Mouse (Mus musculus): ENCODE results near the gene Srrd.

The Srrd gene

GRCm38 (mm10) chr5:112342463-112343204 is at the start of gene Srrd, which contains the start of gene Hps4:
Gene Srrd, minus strand, starts transcription at chr5:112343040.
Gene Hps4, plus strand, starts transcription at chr5:112343083.
- peak; percentile 91 for DNase-seq

- DNase-seq, result peak; percentile 20
These were observed 49.0 kb upstream of the Srrd start for GRCm38 (mm10) chr5:112391676-112392323.

DNA sequence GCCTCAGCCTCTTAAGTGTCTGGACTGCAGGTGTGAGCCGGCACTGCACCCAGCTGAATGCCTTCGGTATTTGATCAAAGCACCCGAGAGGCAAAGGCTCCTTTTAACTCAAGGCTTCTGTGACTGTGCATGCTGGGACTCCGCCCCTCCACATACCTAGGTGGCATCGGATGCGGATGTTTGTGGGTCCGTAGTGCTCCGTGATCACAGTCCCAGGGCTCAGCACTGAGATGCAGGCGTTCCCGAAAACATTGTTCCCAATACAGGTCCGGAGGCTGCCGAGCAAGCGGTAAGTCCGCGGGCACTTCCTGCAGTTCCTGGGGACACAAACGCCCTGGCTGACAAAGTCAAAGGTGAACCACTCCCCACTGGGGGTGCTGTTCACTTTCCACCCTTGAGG is 48.2 kb upstream of the Srrd start:
- DNase-seq, result peak; percentile 5

GRCm38 (mm10) chr5:112389352-112389751 is 46.5 kb upstream of the Srrd start:
- no peak for DNase-seq

- no peak for DNase-seq
These were observed 43.1 kb upstream of the Srrd start for GRCm38 (mm10) chr5:112385973-112386372.

- no peak for DNase-seq
These were observed 42.1 kb upstream of the Srrd start for GRCm38 (mm10) chr5:112384805-112385472.

GRCm38 (mm10) chr5:112382641-112383330 is 39.9 kb upstream of the Srrd start:
- no peak for DNase-seq

GRCm38 (mm10) chr5:112382042-112382441 is 39.2 kb upstream of the Srrd start:
- DNase-seq, result no peak

- DNase-seq, result no peak
These were observed 38.3 kb upstream of the Srrd start for GRCm38 (mm10) chr5:112381154-112381553.

DNA sequence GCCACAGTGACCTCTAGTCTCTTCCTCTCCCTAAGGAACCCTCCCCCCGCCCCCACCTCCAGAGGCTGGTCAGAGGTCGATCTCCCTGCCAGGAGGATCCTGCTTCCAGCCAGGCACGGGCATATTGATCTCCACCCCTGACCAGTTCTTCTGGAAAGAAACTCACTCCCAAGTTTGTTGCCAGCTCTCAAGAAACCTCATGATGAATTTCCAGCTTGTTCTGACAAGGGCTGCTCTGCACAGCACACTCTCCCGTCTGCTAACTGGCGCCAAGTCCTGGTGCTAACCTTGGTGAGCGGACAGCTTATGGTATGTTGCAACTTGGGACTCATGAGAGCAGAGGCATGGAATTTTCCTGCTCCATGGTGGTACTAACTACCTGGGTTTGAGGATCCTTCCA is 35.9 kb upstream of the Srrd start:
- no peak for DNase-seq

DNA sequence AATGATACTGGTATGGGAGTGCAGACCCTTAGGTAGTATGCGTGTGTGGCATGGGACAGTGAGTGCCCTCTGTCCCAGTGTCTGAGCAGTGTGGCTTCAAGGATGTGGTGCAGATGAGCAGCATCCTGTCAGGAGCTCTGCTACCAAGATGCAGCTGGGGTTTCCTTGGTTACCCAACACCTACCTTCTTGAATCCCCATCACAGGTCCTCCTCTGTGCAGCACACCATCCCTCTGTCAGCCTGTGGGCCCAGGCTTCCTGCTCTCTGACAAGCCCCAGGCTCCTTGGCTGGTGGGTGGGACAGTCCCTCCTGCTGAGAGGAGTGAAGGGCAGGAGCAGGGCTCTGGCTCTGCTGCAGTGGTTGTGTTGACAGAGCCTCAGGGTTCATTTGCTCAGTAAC is 34.5 kb upstream of the Srrd start:
- DNase-seq, result no peak

GRCm38 (mm10) chr5:112376111-112376510 is 33.3 kb upstream of the Srrd start:
- no peak for DNase-seq

- peak; percentile 48 for DNase-seq
These were observed 29.1 kb upstream of the Srrd start for GRCm38 (mm10) chr5:112371933-112372332.

GRCm38 (mm10) chr5:112370236-112370813 is 27.5 kb upstream of the Srrd start:
- no peak for DNase-seq

DNA sequence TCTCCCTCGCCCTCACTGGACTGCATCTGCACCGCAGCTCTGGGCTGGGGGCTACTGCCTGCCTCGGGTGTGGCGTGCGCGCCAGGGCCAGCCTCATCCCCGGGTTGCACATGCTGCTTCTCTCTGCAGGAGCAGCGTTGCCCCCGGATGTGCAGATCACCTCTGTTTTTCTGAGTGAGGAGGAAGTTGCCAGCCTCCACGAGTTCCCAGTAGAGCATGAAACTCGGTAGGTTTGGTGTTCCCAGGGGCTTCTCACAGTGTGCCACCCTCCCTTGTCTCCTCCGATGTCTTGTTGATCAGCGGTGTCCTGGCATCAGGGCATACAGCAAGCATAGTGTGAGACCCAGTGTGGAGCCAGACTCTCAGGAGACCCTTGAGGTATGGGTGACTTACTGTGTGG is 26.5 kb upstream of the Srrd start:
- no peak for DNase-seq

DNA sequence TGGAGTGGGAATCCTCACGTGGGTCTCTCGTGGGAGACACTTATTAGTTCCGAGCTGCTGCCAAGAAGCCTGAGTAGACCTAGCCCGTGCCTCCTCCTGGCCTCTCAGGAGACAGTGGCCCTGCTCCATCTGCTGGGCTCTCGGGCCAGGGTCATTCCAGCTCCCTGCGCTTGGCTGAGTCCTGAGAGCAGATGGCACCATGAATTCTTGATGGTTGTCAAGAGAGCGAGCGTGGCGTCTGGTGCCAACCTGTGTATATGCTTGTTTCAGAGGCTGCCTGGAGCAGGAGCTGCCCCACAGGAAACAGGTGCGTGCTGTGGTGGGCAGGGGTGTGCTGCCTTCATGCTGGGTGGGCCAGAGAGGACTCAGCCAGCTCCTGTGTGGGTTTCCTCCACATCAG is 25.8 kb upstream of the Srrd start:
- no peak for DNase-seq

DNA sequence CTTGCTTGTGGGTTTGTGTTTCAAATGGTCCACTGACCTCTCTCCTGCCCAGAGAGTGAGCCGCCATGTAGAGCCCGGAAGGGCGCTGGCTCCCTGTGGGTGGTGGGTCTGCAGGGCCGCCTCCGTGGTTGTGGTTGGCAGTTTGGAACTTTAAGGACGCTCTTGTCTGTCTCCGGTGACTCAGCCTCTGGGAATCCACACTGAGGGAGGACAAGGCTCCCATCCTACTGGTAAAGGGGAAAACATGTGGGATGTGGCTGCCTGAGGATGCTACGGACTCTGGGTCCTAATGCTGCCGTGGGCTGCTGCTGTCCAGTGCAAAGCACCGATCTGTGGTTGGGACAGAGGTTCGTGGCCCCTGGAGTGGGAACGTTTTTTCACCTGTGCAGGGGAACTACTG is 25.1 kb upstream of the Srrd start:
- no peak for DNase-seq

GRCm38 (mm10) chr5:112367338-112367737 is 24.5 kb upstream of the Srrd start:
- no peak for DNase-seq

- no peak for DNase-seq
These were observed 24.0 kb upstream of the Srrd start for GRCm38 (mm10) chr5:112366879-112367278.

GRCm38 (mm10) chr5:112364184-112364797 is 21.5 kb upstream of the Srrd start:
- no peak for DNase-seq

GRCm38 (mm10) chr5:112360077-112360476 is 17.2 kb upstream of the Srrd start:
- DNase-seq, result no peak

- DNase-seq, result no peak
These were observed 16.7 kb upstream of the Srrd start for GRCm38 (mm10) chr5:112359520-112359919.

DNA sequence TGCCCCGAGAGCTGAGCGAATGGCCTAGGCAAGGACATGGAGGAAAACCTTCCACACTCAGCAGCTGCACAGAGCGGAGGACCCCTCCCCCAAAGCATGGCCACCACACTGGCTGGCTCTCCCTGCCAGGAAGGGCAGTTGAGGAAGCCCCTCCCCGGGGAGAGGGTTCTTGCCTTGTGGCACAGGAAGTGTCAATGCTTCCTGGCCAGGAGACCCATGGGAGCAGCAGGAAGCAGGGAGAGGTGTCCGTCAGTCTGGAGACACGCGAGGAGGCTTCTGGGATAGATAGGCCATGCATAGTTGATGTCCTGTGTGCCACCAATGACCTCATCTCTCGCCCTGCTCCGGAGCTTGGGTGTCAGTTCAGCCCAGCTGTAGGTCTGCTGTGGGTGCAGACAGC is 13.5 kb upstream of the Srrd start:
- no peak for DNase-seq

Data from right cerebral cortex, postnatal 14 days (tissue).